Mouse (Mus musculus): ENCODE data around the gene Defb42. TPM values are rescaled to one million over a fixed set of nuclear protein-coding genes. Genes with fewer than 3 reads are reported as not detected.

Gene Defb42
- polyA plus RNA-seq, 1 experiment from 2014 or later = 0.47 TPM

Other genes starting within 250 kb of the Defb42 start
- 11.6 and 13.7 TPM in 2 replicates for gene Wdfy2, start 209.3 kb upstream of the Defb42 start, polyA plus RNA-seq (2014; fragmentation: Nextera tagmentation; extraction: Ambion mirVana)
- gene Defb48, start 62.5 kb upstream of the Defb42 start, polyA plus RNA-seq (2014; fragmentation: Nextera tagmentation; extraction: Ambion mirVana) = not detected in 2 replicates
- not detected in 2 replicates for gene Defb47, start 48.9 kb upstream of the Defb42 start, polyA plus RNA-seq (2014; fragmentation: Nextera tagmentation; extraction: Ambion mirVana)
- gene Defb43, start 35.2 kb upstream of the Defb42 start, polyA plus RNA-seq (2014; fragmentation: Nextera tagmentation; extraction: Ambion mirVana) = not detected in 2 replicates
- gene Defb30, start 3.0 kb downstream of the Defb42 start, polyA plus RNA-seq (2014; fragmentation: Nextera tagmentation; extraction: Ambion mirVana) = not detected in 2 replicates

Measured in embryonic facial prominence, embryonic 14.5 days (tissue).